Comparison of ENCODE assay signal across 10 mouse cellular contexts in genomic region chr13:69545019-69545418, GRCm38 (mm10). TPM values are rescaled to one million over a fixed set of nuclear protein-coding genes. Genes with fewer than 3 reads are reported as not detected.
DNase-seq lines count a peak whose midpoint lies in the region; ATAC-seq lines count a peak whose summit lies in the region.
"Had no signal": no experiment of that assay in that cellular context is flagged by ENCODE, and none has a peak within 500 bp of the region (broad histone marks: within the 10 kb centered on the region; RNA-seq: fewer than 3 reads in every experiment).

No protein-coding gene starts in this region.

- 23% methylated on average over 3 of the region's 3 CpGs for WGBS in forebrain, embryonic 13.5 days

- no peak overlapping the region for H3K4me3 ChIP-seq in forebrain, embryonic 13.5 days
- H3K4me3 ChIP-seq: embryonic facial prominence, embryonic 15.5 days; limb, embryonic 12.5 days had no signal

- intact Hi-C loops in left cerebral cortex, postnatal 25 days (cut with DNase I) = loop anchor here (5.0 kb wide), 1 partner anchor 38 kb away; no protein-coding TSS in a partner anchor

- H3K4me1 ChIP-seq in forebrain, embryonic 13.5 days = peaks cover 12% of the 10 kb centered on the region; the same call in 1 of the 2 replicates

- H3K36me3 ChIP-seq in forebrain, embryonic 13.5 days (ENCODE audit: poor library complexity, severe bottlenecking) = no peaks in the 10 kb centered on the region
- no peaks in the 10 kb centered on the region for H3K36me3 ChIP-seq in splenic B cell, adult 2 months (ENCODE audit: control insufficient read depth, insufficient read depth, low read length, poor library complexity, severe bottlenecking)
- H3K36me3 ChIP-seq: embryonic facial prominence, embryonic 15.5 days; limb, embryonic 12.5 days had no signal

- H3K9ac ChIP-seq in forebrain, embryonic 13.5 days = no peak overlapping the region
- H3K9ac ChIP-seq: embryonic facial prominence, embryonic 15.5 days; limb, embryonic 12.5 days had no signal

- no peak overlapping the region for H3K4me2 ChIP-seq in forebrain, embryonic 13.5 days
- H3K4me2 ChIP-seq: embryonic facial prominence, embryonic 15.5 days; limb, embryonic 12.5 days had no signal

- H3K9me3 ChIP-seq in forebrain, embryonic 13.5 days (replicated peaks) = no peaks in the 10 kb centered on the region
- H3K9me3 ChIP-seq: embryonic facial prominence, embryonic 15.5 days; limb, embryonic 12.5 days had no signal

- no peak overlapping the region for H3K27ac ChIP-seq in forebrain, embryonic 13.5 days
- H3K27ac ChIP-seq: embryonic facial prominence, embryonic 15.5 days; limb, embryonic 12.5 days had no signal

- DNase-seq in kidney, adult 18-20 months = peak; percentile 55
- no peak for DNase-seq in kidney, adult 11 months
- peak; percentile 54 for DNase-seq in NIH3T3 (ENCODE audit: low read depth)
- DNase-seq in lung, postnatal 25 days (ENCODE audit: low spot score) = peak; percentile 44
- peak; percentile 76 for DNase-seq in splenic B cell, adult 2 months (ENCODE audit: low read depth, low spot score)
- DNase-seq in left cerebral cortex, postnatal 25 days (ENCODE audit: low spot score in 2 of 2) = no peak
- DNase-seq in cerebellum, postnatal 36 days = no peak

- peaks cover 2% of the 10 kb centered on the region; the same call in 1 of the 2 replicates for H3K27me3 ChIP-seq in forebrain, embryonic 13.5 days
- H3K27me3 ChIP-seq in splenic B cell, adult 2 months (ENCODE audit: control insufficient read depth, insufficient read depth, low read length, poor library complexity, severe bottlenecking) = no peaks in the 10 kb centered on the region
- H3K27me3 ChIP-seq: embryonic facial prominence, embryonic 15.5 days had no signal

- peak; percentile 34; the same call in 1 of the 2 replicates for ATAC-seq in forebrain, embryonic 13.5 days

RNA-seq across cellular contexts. Expression of gene Tent4a, which starts 10.6 kb away (rescaled TPM):
- 7.3 and 7.5 TPM in 2 replicates for polyA plus RNA-seq in forebrain, embryonic 13.5 days (2015; fragmentation: Nextera tagmentation; extraction: Ambion mirVana)
- total RNA-seq in left cerebral cortex, postnatal 25 days (2021) = 10 to 100 TPM; 40.4 to 42.2 TPM

RNA-seq across cellular contexts. Expression of gene Nsun2, which starts 11.5 kb away (rescaled TPM):
- polyA plus RNA-seq in forebrain, embryonic 13.5 days (2015; fragmentation: Nextera tagmentation; extraction: Ambion mirVana) = 85.5 and 89.6 TPM in 2 replicates
- total RNA-seq in left cerebral cortex, postnatal 25 days (2021) = 10 to 100 TPM; 70.9 to 76.9 TPM

Comparison
In these comparisons a context has a peak if more than half of its experiments do, and no peak if none do; other contexts are left out.
1. DNase-seq: peak in kidney, adult 18-20 months (single experiment), NIH3T3 (single experiment), lung, postnatal 25 days (single experiment) and splenic B cell, adult 2 months (single experiment); none in kidney, adult 11 months (single experiment), left cerebral cortex, postnatal 25 days (0 of 2) and cerebellum, postnatal 36 days (0 of 2).